In genomic region chr14:7315093-7315492, GRCm38 (mm10) we compare ENCODE assay signal across 10 mouse cellular contexts. TPM values are rescaled to one million over a fixed set of nuclear protein-coding genes. Genes with fewer than 3 reads are reported as not detected.
DNase-seq lines count a peak whose midpoint lies in the region; ATAC-seq and TF ChIP-seq lines count a peak whose summit lies in the region.
"Not testable (repeated sequence)": the region's sequence is repeated elsewhere in the genome, so short reads cannot be mapped to it uniquely, and the experiment has no call there.
"Had no signal": no experiment of that assay in that cellular context is flagged by ENCODE, and none has a peak within 500 bp of the region (broad histone marks: within the 10 kb centered on the region; RNA-seq: fewer than 3 reads in every experiment).

No protein-coding gene starts in this region.

- H3K9me3 ChIP-seq in forebrain, postnatal 0 days (ENCODE audit: low read length); liver, embryonic 13.5 days (replicated peaks); neural tube, embryonic 14.5 days (ENCODE audit: control insufficient read depth, low read length): not testable (repeated sequence)

- H3K4me1 ChIP-seq in forebrain, postnatal 0 days (ENCODE audit: insufficient read depth); liver, embryonic 13.5 days (replicated peaks); neural tube, embryonic 14.5 days (ENCODE audit: control insufficient read depth, insufficient read depth, low read length): not testable (repeated sequence)

- peak overlapping the region; percentile 49 for H3K4me3 ChIP-seq in forebrain, postnatal 0 days (ENCODE audit: low read depth, low read length)
- H3K4me3 ChIP-seq in liver, embryonic 13.5 days (replicated peaks) = peak overlapping the region; percentile 22; the same call in 1 of the 2 replicates
- peak overlapping the region; percentile 43 for H3K4me3 ChIP-seq in neural tube, embryonic 14.5 days (ENCODE audit: low read depth, low read length)

- not testable (repeated sequence) for TF ChIP-seq CTCF in forebrain, postnatal 0 days (IDR thresholded peaks at IDR 0.05; ENCODE audit: low read depth)

- intact Hi-C loops in heart, postnatal 36 days (cut with DNase I) = not testable (repeated sequence)

- WGBS in forebrain, postnatal 0 days = 4% methylated on average over 10 of the region's 19 CpGs
- 4% methylated on average over 16 of the region's 19 CpGs for WGBS in liver, embryonic 13.5 days (ENCODE audit: insufficient replicate concordance)
- WGBS in neural tube, embryonic 14.5 days = 0% methylated on average over 16 of the region's 19 CpGs

- peak overlapping the region; percentile 56 for H3K4me2 ChIP-seq in forebrain, postnatal 0 days (ENCODE audit: low read depth)
- peak overlapping the region; percentile 43 for H3K4me2 ChIP-seq in liver, embryonic 13.5 days
- peak overlapping the region; percentile 44 for H3K4me2 ChIP-seq in neural tube, embryonic 14.5 days (ENCODE audit: low read depth, low read length)

- H3K27ac ChIP-seq in forebrain, postnatal 0 days (ENCODE audit: low read depth, low read length) = peak overlapping the region; percentile 40; the same call in 1 of the 2 replicates
- H3K27ac ChIP-seq in liver, embryonic 13.5 days; neural tube, embryonic 14.5 days (ENCODE audit: low read depth, low read length): not testable (repeated sequence)

- DNase-seq in cerebellum, postnatal 10 days = peak; percentile 45 to 65
- peak; percentile 57 for DNase-seq in forebrain, postnatal 0 days
- DNase-seq in heart, postnatal 36 days = peak; percentile 3 to 6
- peak; percentile 4 for DNase-seq in layer of hippocampus, adult 11-12 months (ENCODE audit: low spot score)
- DNase-seq in liver, embryonic 13.5 days = not testable (repeated sequence)
- DNase-seq in thymus, adult 18-20 months = peak; percentile 15 to 23

- peak; percentile 45 for ATAC-seq in CD4-positive, CD25-positive, alpha-beta regulatory T cell, adult 4 months
- ATAC-seq in forebrain, postnatal 0 days = peak; percentile 64
- not testable (repeated sequence) for ATAC-seq in liver, embryonic 13.5 days (ENCODE audit: low read depth)
- ATAC-seq in neural tube, embryonic 14.5 days (ENCODE audit: low read depth) = peak; percentile 41; the same call in 1 of the 2 replicates

- H3K36me3 ChIP-seq in forebrain, postnatal 0 days (ENCODE audit: insufficient read depth); liver, embryonic 13.5 days; neural tube, embryonic 14.5 days (ENCODE audit: control insufficient read depth, insufficient read depth, low read length): not testable (repeated sequence)

- H3K9ac ChIP-seq in forebrain, postnatal 0 days = peak overlapping the region; percentile 67
- H3K9ac ChIP-seq in liver, embryonic 13.5 days = not testable (repeated sequence)
- peak overlapping the region; percentile 46 for H3K9ac ChIP-seq in neural tube, embryonic 14.5 days (replicated peaks; ENCODE audit: low read depth, low read length)

- not testable (repeated sequence) for H3K27me3 ChIP-seq in forebrain, postnatal 0 days (ENCODE audit: insufficient read depth, low read length); liver, embryonic 13.5 days; neural tube, embryonic 14.5 days (ENCODE audit: control insufficient read depth, insufficient read depth, low read length)

RNA-seq across cellular contexts. Expression of gene Gm3739, which starts 0.2 kb away (rescaled TPM):
- polyA plus RNA-seq in CD4-positive, CD25-positive, alpha-beta regulatory T cell, adult 4 months (2017; shearing (Covaris generic)) = 10 to 100 TPM; 13.8 to 15.0 TPM
- total RNA-seq in forebrain, postnatal 0 days (2014; rRNA removed) = 4.6 and 6.0 TPM in 2 replicates
- polyA plus RNA-seq in forebrain, postnatal 0 days (2015; fragmentation: Nextera tagmentation; extraction: Ambion mirVana) = 8.8 and 9.3 TPM in 2 replicates
- under 1 TPM; 0.33 TPM for total RNA-seq in heart, postnatal 36 days (2021)
- polyA plus RNA-seq in liver, embryonic 13.5 days (2015; fragmentation: Nextera tagmentation; extraction: Ambion mirVana) = not detected in 2 replicates
- 4.3 and 7.4 TPM in 2 replicates for polyA plus RNA-seq in neural tube, embryonic 14.5 days (2014; fragmentation: Nextera tagmentation; extraction: Ambion mirVana)
- total RNA-seq: granulocyte monocyte progenitor cell, adult 5-6 weeks had no signal

RNA-seq across cellular contexts. Expression of gene Gm5797, which starts 17.1 kb away (rescaled TPM):
- polyA plus RNA-seq in CD4-positive, CD25-positive, alpha-beta regulatory T cell, adult 4 months (2017; shearing (Covaris generic)) = not detected
- not detected in 2 replicates for total RNA-seq in forebrain, postnatal 0 days (2014; rRNA removed)
- not detected in 2 replicates for polyA plus RNA-seq in forebrain, postnatal 0 days (2015; fragmentation: Nextera tagmentation; extraction: Ambion mirVana)
- total RNA-seq in heart, postnatal 36 days (2021) = not detected
- not detected in 2 replicates for polyA plus RNA-seq in liver, embryonic 13.5 days (2015; fragmentation: Nextera tagmentation; extraction: Ambion mirVana)
- not detected in 2 replicates for polyA plus RNA-seq in neural tube, embryonic 14.5 days (2014; fragmentation: Nextera tagmentation; extraction: Ambion mirVana)
- total RNA-seq: granulocyte monocyte progenitor cell, adult 5-6 weeks had no signal
- polyA plus RNA-seq: lung, adult 2 months had no signal

RNA-seq across cellular contexts. Expression of gene Gm8374, which starts 49.8 kb away (rescaled TPM):
- polyA plus RNA-seq in CD4-positive, CD25-positive, alpha-beta regulatory T cell, adult 4 months (2017; shearing (Covaris generic)) = not detected
- not detected in 2 replicates for total RNA-seq in forebrain, postnatal 0 days (2014; rRNA removed)
- polyA plus RNA-seq in forebrain, postnatal 0 days (2015; fragmentation: Nextera tagmentation; extraction: Ambion mirVana) = not detected in 2 replicates
- total RNA-seq in heart, postnatal 36 days (2021) = not detected
- not detected in 2 replicates for polyA plus RNA-seq in liver, embryonic 13.5 days (2015; fragmentation: Nextera tagmentation; extraction: Ambion mirVana)
- not detected in 2 replicates for polyA plus RNA-seq in neural tube, embryonic 14.5 days (2014; fragmentation: Nextera tagmentation; extraction: Ambion mirVana)
- total RNA-seq: granulocyte monocyte progenitor cell, adult 5-6 weeks had no signal
- polyA plus RNA-seq: lung, adult 2 months had no signal

RNA-seq across cellular contexts. Expression of gene Gm3727, which starts 50.6 kb away (rescaled TPM):
- not detected for polyA plus RNA-seq in CD4-positive, CD25-positive, alpha-beta regulatory T cell, adult 4 months (2017; shearing (Covaris generic))
- not detected in 2 replicates for total RNA-seq in forebrain, postnatal 0 days (2014; rRNA removed)
- polyA plus RNA-seq in forebrain, postnatal 0 days (2015; fragmentation: Nextera tagmentation; extraction: Ambion mirVana) = not detected in 2 replicates
- total RNA-seq in heart, postnatal 36 days (2021) = not detected
- not detected in 2 replicates for polyA plus RNA-seq in liver, embryonic 13.5 days (2015; fragmentation: Nextera tagmentation; extraction: Ambion mirVana)
- polyA plus RNA-seq in neural tube, embryonic 14.5 days (2014; fragmentation: Nextera tagmentation; extraction: Ambion mirVana) = not detected in 2 replicates
- total RNA-seq: granulocyte monocyte progenitor cell, adult 5-6 weeks had no signal
- polyA plus RNA-seq: lung, adult 2 months had no signal
